Mouse (Mus musculus) brown adipose tissue, adult 24 weeks (tissue): ENCODE measurements around the gene Aire. TPM values are rescaled to one million over a fixed set of nuclear protein-coding genes. Genes with fewer than 3 reads are reported as not detected.

ENCODE experiments used
- H3K27ac ChIP-seq: fragments of 200-500 bp; replicated peaks from 2 replicates; pipeline ENCODE4 v1.5.1; 2012; ENCODE audit warnings: low read depth, mild to moderate bottlenecking, low read length
- H3K4me1 ChIP-seq: fragments of 200-500 bp; 2 replicates; pipeline ENCODE4 v1.6.1; 2012; ENCODE audit warnings: low read length, mixed read lengths; ENCODE audit not compliant: control insufficient read depth, insufficient read depth, insufficient read length
- H3K4me3 ChIP-seq: fragments of 200-500 bp; 2 replicates; pipeline ENCODE4 v1.5.1; 2012; ENCODE audit warnings: low read depth, mild to moderate bottlenecking, low read length, moderate library complexity; ENCODE audit not compliant: insufficient read depth
- polyA plus RNA-seq: library from polyadenylated mRNA; stranded (reverse); fragments of >200 nt; gene quantifications from 2 replicates; pipeline ENCODE4 v1.2.4, GENCODE M21; 2012; ENCODE audit not compliant: missing spikeins, insufficient read depth, insufficient read length

Aire gene
- not detected in 2 replicates for polyA plus RNA-seq

GRCm38 (mm10) chr10:78043406-78043836, at the start of gene Aire:
Aire (minus strand) TSS chr10:78043610.
- no peak within 1 kb of the TSS for H3K4me3 ChIP-seq
- H3K4me1 ChIP-seq: 0 out of 2 replicates have a peak, but pooled peaks cover 2% of the 10 kb centered on the region
- H3K27ac ChIP-seq: no peak within 1 kb of the TSS

- Histone ChIP-seq H3K27ac (no peak overlapping the region), H3K4me1 (peaks cover 3% of the 10 kb centered on the region), H3K4me3 (no peak overlapping the region)
Observed at GRCm38 (mm10) chr10:78092725-78093029, 49.3 kb upstream of the Aire start.

GRCm38 (mm10) chr10:78091865-78092724, 48.7 kb upstream of the Aire start:
- H3K4me1 ChIP-seq: peaks cover 3% of the 10 kb centered on the region
- no peak overlapping the region for H3K27ac ChIP-seq
- H3K4me3 ChIP-seq: no peak overlapping the region

GRCm38 (mm10) chr10:78090706-78091491, 47.5 kb upstream of the Aire start:
- Histone ChIP-seq H3K27ac (no peak overlapping the region), H3K4me1 (peaks cover under 1% of the 10 kb centered on the region), H3K4me3 (no peak overlapping the region)

GRCm38 (mm10) chr10:78090246-78090645, 46.8 kb upstream of the Aire start:
- no peak overlapping the region for H3K27ac ChIP-seq
- H3K4me1 ChIP-seq: no peaks in the 10 kb centered on the region
- no peak overlapping the region for H3K4me3 ChIP-seq

GRCm38 (mm10) chr10:78087101-78087511, 43.7 kb upstream of the Aire start:
- Histone ChIP-seq H3K4me3 (no peak overlapping the region), H3K27ac (no peak overlapping the region), H3K4me1 (no peaks in the 10 kb centered on the region)

GRCm38 (mm10) chr10:78086444-78087061, 43.1 kb upstream of the Aire start:
- Histone ChIP-seq H3K4me3 (no peak overlapping the region), H3K4me1 (no peaks in the 10 kb centered on the region), H3K27ac (no peak overlapping the region)

- no peaks in the 10 kb centered on the region for H3K4me1 ChIP-seq
- no peak overlapping the region for H3K27ac ChIP-seq
- no peak overlapping the region for H3K4me3 ChIP-seq
Observed at GRCm38 (mm10) chr10:78085711-78086110, 42.3 kb upstream of the Aire start.

- no peaks in the 10 kb centered on the region for H3K4me1 ChIP-seq
- no peak overlapping the region for H3K27ac ChIP-seq
- no peak overlapping the region for H3K4me3 ChIP-seq
Observed at GRCm38 (mm10) chr10:78084073-78084472, 40.7 kb upstream of the Aire start.

- no peak overlapping the region; the same call in 1 of the 2 replicates for H3K27ac ChIP-seq
- H3K4me3 ChIP-seq: no peak overlapping the region
- no peaks in the 10 kb centered on the region for H3K4me1 ChIP-seq
Observed at GRCm38 (mm10) chr10:78079955-78080591, 36.7 kb upstream of the Aire start.

- no peak overlapping the region for H3K4me3 ChIP-seq
- H3K27ac ChIP-seq: no peak overlapping the region
- no peaks in the 10 kb centered on the region for H3K4me1 ChIP-seq
Observed at GRCm38 (mm10) chr10:78078276-78078675, 34.9 kb upstream of the Aire start.

- Histone ChIP-seq H3K4me3 (no peak overlapping the region), H3K27ac (no peak overlapping the region), H3K4me1 (no peaks in the 10 kb centered on the region)
Observed at GRCm38 (mm10) chr10:78077862-78078261, 34.5 kb upstream of the Aire start.

GRCm38 (mm10) chr10:78074977-78075376, 31.6 kb upstream of the Aire start:
- Histone ChIP-seq H3K4me3 (no peak overlapping the region), H3K4me1 (no peaks in the 10 kb centered on the region), H3K27ac (no peak overlapping the region)

GRCm38 (mm10) chr10:78074151-78074550, 30.7 kb upstream of the Aire start:
- H3K4me3 ChIP-seq: no peak overlapping the region
- H3K4me1 ChIP-seq: no peaks in the 10 kb centered on the region
- no peak overlapping the region for H3K27ac ChIP-seq
